In the genomic region with DNA sequence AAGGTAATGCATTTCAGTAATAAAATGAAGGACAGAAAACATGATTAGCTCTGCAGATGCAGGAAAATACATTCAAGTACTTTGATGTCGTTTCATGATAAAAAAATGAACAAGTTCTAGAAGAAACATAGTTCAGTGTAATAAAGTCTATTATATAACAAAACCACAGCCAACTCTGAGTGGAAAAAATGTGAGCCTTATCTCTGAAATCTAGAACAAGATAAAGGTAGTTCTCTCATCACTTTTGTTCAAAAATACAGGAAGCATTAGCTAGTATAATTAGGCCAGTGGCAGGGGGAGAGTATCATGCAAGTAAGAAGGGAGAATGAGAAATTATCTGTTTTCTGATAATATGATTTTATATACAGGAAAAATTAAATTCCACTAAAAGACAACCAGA, we compare ENCODE assay signal across 11 mouse cellular contexts.
"Had no signal": no experiment of that assay in that cellular context is flagged by ENCODE, and none has a peak within 500 bp of the region (broad histone marks: within the 10 kb centered on the region; RNA-seq: fewer than 3 reads in every experiment).

No protein-coding gene starts in this region.

- ATAC-seq: liver, postnatal 0 days; lung, postnatal 0 days; midbrain, embryonic 13.5 days; midbrain, embryonic 15.5 days had no signal

- DNase-seq: liver, postnatal 0 days; lung, adult 2 months; lung, postnatal 14 days; lung, postnatal 36 days; right cerebral cortex, postnatal 14 days; thymus, adult 2 months; thymus, postnatal 25 days; thymus, postnatal 4 days had no signal
